Mouse (Mus musculus) T-cell, adult 66 days (primary cell): ENCODE data around the gene Huwe1. TPM values are rescaled to one million over a fixed set of nuclear protein-coding genes. Genes with fewer than 3 reads are reported as not detected.

Experiments used
- total RNA-seq, 2 experiments: library from RNA; stranded (reverse); gene quantifications; 3 replicates in 1 of 2; 4 replicates in 1 of 2; pipeline ENCODE4 v1.2.4; 2023

Huwe1 gene
- 100 to 1,000 TPM; 345 to 358 TPM for total RNA-seq

DNA sequence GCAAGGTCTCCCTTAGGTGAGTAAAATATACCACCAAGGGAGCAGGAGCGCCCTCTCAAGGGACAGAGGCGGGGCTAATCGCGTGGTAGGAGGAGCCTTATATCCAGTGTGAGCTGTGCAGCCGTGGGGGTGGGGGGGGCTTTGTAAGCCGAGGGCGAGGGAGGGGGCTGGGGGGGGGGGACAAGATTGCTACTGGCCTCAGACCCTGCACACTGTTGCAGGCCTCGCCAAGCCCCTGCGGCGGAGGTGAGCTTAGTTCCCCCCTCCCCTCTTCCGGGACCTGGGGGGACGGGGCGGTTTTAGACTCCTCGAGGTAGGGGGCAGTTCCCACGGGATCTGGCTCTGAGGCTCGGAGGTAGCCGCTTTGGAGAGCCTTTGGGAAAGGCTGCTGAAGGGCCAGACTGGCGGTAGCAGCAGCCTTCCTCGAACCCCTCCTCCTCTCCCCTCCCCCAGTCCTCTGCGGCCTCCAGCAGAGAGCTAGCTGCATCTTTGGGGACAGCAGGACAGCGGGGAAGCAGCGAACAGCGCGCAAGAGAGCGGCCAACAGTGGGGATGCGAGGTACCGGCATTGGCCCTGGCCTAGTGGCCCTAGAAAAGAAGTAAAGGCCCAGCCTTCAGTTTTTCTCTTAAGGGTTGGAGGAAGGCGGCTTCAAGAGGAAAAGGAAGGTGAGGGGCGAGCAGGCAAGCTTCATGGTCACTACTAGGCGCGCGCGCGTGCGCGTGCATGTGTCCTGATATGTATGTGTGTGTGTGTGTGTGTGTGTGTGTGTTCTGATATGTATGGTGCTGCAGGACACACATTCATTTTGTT, at the start of gene Huwe1:
Gene Huwe1, plus strand, starts transcription at position 107 of the 811 bp plus-strand sequence.

Other genes with a start within 250 kb of the Huwe1 start
- gene Hsd17b10, start 201.0 kb downstream of the Huwe1 start, total RNA-seq: 10 to 100 TPM; 43.3 to 49.6 TPM
- gene Ribc1, start 215.5 kb downstream of the Huwe1 start, total RNA-seq: not detected
- gene Smc1a, start 215.6 kb downstream of the Huwe1 start, total RNA-seq: 100 to 1,000 TPM; 123 to 148 TPM